Mouse (Mus musculus) hindbrain, embryonic 13.5 days (tissue): ENCODE results near the gene Nptn. TPM values are rescaled to one million over a fixed set of nuclear protein-coding genes. Genes with fewer than 3 reads are reported as not detected.
"Not testable (repeated sequence)": the region's sequence is repeated elsewhere in the genome, so short reads cannot be mapped to it uniquely, and the experiment has no call there.

ENCODE experiments used
- ATAC-seq: fragments of 200-750 bp; cut with Nextera tagmentation; 2 replicates; pipeline ENCODE4 v1.8.0; 2017; ENCODE audit warnings: moderate TSS enrichment; ENCODE audit not compliant: low FRiP score
- H3K27ac ChIP-seq: fragments of 300-500 bp; sonication (generic); 2 replicates; pipeline ENCODE4 v1.5.1; 2015; ENCODE audit warnings: inconsistent platforms, mild to moderate bottlenecking, moderate library complexity
- H3K27me3 ChIP-seq: fragments of 300-500 bp; sonication (generic); 2 replicates; pipeline ENCODE4 v1.6.1; 2015; ENCODE audit warnings: mild to moderate bottlenecking, inconsistent platforms
- H3K36me3 ChIP-seq: fragments of 300-500 bp; sonication (generic); 2 replicates; pipeline ENCODE4 v1.6.1; 2015; ENCODE audit warnings: mild to moderate bottlenecking, inconsistent platforms
- H3K4me1 ChIP-seq: fragments of 300-500 bp; sonication (generic); replicated peaks from 2 replicates; pipeline ENCODE4 v1.6.1; 2015; ENCODE audit warnings: inconsistent platforms
- H3K4me2 ChIP-seq: fragments of 300-500 bp; sonication (generic); 2 replicates; pipeline ENCODE4 v1.6.1; 2015; ENCODE audit warnings: inconsistent platforms, mild to moderate bottlenecking, moderate library complexity
- H3K4me3 ChIP-seq: fragments of 300-500 bp; sonication (generic); 2 replicates; pipeline ENCODE4 v1.5.1; 2015; ENCODE audit warnings: mild to moderate bottlenecking, inconsistent platforms
- H3K9ac ChIP-seq: fragments of 300-500 bp; sonication (generic); 2 replicates; pipeline ENCODE4 v1.6.1; 2015; ENCODE audit warnings: mild to moderate bottlenecking, inconsistent platforms
- H3K9me3 ChIP-seq: fragments of 300-500 bp; sonication (generic); 2 replicates; pipeline ENCODE4 v1.6.1; 2016; ENCODE audit warnings: inconsistent platforms
- WGBS: fragments of 180-500 bp; shearing (Covaris S2); methylation state at CpG from one replicate; pipeline ENCODE4 v1.1.7; 2015; 5-methylcytosine and 5-hydroxymethylcytosine counted together
- polyA plus RNA-seq: library from polyadenylated mRNA; unstranded; fragments of >200 nt; fragmentation: Nextera tagmentation; extraction: Ambion mirVana; gene quantifications from 2 replicates; pipeline ENCODE4 v1.2.1, GENCODE M21; 2015

The Nptn gene
- polyA plus RNA-seq, 1 experiment from 2014 or later: 140 TPM

DNA sequence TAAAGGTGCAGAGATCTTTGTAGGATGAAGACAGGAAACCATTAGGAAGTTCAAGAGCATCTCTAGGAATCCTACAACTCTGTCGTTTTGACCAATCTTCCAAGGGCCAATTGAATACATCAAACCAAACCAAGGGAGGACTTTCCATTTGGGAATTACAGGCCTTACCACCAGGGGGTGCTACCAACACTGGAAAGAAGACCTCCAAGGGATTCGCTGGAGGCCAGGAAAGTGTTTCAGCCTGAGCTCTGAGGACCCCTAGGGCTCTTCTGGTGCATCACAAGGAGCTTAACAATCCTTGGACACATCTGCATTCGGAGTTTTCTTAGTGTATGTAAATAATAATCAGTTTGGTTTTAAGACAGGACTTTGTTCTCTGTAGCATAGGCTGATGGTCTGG is 3.4 kb upstream of the Nptn start:
- Histone ChIP-seq H3K9me3 (no peaks in the 10 kb centered on the region), H3K4me3 (no peak overlapping the region), H3K4me1 (peaks cover 13% of the 10 kb centered on the region), H3K4me2 (no peak overlapping the region), H3K27ac (no peak overlapping the region), H3K9ac (no peak overlapping the region), H3K36me3 (no peaks in the 10 kb centered on the region), H3K27me3 (no peaks in the 10 kb centered on the region)
- WGBS: 27% methylated on average over 3 of the region's 3 CpGs
- no peak for ATAC-seq

DNA sequence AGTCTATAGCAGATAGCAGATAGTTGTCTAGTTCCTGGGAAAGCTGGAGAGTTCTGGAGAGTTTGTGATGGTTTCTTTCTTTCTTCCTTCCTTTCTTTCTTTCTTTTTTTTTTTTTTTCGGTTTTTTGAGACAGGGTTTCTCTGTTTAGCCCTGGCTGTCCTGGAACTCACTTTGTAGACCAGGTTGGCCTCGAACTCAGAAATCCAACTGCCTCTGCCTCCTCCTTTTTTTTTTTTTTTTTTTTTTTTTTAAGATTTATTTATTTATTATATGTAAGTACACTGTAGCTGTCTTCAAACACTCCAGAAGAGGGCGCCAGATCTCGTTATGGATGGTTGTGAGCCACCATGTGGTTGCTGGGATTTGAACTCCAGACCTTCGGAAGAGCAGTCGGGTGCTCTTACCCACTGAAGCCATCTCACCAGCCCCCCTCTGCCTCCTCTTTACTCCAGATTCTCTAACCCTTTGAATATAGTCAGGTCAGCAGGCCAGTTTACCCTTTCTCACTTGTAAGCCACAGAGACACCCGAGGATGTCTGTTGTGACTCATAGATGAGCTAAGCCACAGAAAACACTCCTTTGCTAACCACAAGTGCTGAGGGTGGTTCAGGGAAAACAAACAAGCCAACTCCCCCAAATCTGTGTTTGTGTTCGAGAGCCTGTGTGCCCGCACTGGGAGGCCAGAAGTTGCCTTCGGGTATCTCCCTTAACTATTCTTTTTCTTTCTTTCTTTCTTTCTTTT is 1.4 kb upstream of the Nptn start:
- not testable (repeated sequence) for H3K27me3 ChIP-seq, H3K27ac ChIP-seq, H3K9me3 ChIP-seq, H3K9ac ChIP-seq, H3K4me2 ChIP-seq, H3K4me3 ChIP-seq, ATAC-seq, H3K36me3 ChIP-seq
- 83% methylated on average over 10 of the region's 10 CpGs for WGBS
- peaks cover 21% of the 10 kb centered on the region for H3K4me1 ChIP-seq

DNA sequence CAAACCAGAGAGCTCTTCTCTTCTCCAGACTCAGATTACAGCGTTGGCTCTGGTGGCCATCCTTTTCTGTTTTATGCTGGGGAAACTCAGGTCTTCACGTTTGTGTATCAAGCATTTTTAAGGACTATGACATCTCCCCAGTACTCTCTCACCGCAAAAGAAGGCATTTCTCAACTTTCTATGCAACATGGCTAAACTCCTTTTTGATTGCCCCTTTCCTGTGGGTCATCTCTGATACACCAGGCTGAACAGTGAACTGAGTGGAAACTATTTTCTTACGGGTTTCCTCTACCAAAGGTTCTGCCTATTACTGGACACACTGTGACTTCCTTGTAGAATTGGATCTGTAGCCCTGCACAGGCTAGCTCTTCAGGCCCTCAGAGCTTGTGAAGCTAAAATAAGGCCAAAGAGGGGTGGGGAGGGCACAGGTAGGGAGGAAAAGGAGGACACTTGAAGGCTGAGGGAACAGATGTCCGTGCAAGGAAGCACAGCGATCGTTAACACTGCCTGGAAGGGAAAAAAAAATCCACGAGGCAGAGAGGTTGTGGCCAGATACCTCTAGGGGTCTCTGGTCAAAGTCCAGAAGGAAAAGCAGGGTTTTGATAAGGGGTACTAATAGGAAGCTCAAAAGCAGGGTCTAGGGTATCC is 633 bp upstream of the Nptn start:
- H3K9me3 ChIP-seq: no peaks in the 10 kb centered on the region
- no peaks in the 10 kb centered on the region for H3K36me3 ChIP-seq
- H3K9ac ChIP-seq: peak overlapping the region; percentile 70
- peaks cover 21% of the 10 kb centered on the region for H3K4me1 ChIP-seq
- H3K4me2 ChIP-seq: peak overlapping the region; percentile 63
- H3K27ac ChIP-seq: peak overlapping the region; percentile 89
- WGBS: 34% methylated on average over 8 of the region's 8 CpGs
- peak overlapping the region; percentile 42 for H3K4me3 ChIP-seq
- H3K27me3 ChIP-seq: no peaks in the 10 kb centered on the region
- ATAC-seq: no peak

DNA sequence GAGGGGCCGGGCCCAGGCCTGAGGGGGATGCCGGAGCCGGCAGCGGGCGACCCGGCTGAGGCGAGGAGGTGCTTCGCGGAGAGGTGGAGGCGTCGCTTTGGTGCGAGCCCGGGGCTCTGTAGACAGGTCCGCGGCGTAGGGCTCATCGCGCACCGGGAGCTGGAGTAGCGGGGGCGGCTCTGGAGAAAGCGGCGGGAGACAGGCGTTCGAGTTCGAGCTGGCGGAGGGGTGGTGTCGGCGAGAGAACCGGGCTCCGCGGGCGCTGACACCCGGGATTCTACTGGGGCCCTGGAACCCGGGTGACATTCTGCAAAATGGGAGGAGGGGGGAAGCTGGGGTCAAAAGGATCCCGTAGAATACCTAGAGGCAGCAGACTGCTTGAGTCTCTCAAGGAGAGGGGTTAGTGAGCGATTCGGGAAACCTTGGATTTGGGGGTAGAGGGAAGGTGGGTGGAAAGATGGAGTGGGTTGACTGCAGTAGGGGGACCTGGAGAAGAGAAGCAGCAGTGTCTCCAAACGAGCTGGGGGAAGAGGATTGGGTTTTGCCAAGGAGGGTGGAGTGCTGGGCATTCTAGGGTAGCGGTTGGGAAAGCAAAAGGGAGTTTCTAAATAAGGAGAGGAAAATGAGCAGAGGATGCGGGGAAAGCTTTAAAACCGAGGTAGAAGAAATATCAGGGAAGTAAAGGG is 684 bp downstream of the Nptn start:
- Histone ChIP-seq H3K9me3 (no peaks in the 10 kb centered on the region), H3K27me3 (no peaks in the 10 kb centered on the region), H3K4me3 (peak overlapping the region; percentile 89), H3K4me2 (peak overlapping the region; percentile 82), H3K4me1 (peaks cover 21% of the 10 kb centered on the region), H3K36me3 (no peaks in the 10 kb centered on the region), H3K9ac (peak overlapping the region; percentile 96), H3K27ac (peak overlapping the region; percentile 98)
- 0% methylated on average over 42 of the region's 42 CpGs for WGBS
- no peak; the same call in 1 of the 2 replicates for ATAC-seq

DNA sequence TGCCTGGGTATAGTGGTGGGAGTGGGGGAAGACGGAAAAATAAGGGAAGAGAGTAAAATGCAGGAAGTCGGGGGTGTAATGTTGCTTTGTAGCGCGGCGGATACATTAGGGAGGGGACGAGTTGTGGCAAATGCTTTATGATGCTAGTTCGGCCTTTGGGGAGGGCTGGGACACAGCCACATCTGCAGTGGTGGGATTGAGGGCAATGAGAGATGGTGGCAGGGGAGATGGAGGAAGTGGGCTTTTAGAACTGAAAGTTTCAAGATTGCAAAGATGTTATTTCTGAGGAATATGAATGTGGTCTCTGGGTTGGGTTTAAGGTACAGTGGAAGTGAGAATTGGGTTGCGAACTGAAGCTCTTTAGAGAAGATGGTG is 1.2 kb downstream of the Nptn start:
- WGBS: under 1% methylated on average over 8 of the region's 8 CpGs
- ATAC-seq: no peak

DNA sequence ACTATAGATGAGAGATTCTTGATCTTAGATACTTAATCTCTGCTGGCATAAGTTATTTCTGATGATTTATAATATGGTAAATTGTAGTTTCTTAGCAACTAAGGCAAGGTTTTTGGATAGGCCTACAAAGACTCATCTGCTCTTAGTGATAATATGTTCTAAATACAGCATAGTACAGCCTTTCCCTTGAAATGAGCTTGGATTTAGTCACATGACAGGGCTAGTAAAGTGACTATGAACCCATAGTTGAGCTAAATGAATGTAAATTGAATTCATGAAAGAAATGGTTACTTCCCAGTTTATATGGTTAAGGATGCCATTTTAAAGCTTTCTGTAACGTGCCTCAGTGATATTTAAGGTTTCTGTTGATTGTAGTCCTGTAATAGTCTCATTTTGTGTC is 2.3 kb downstream of the Nptn start:
- Histone ChIP-seq H3K4me3 (no peak overlapping the region), H3K36me3 (no peaks in the 10 kb centered on the region), H3K27ac (no peak overlapping the region), H3K4me1 (peaks cover 21% of the 10 kb centered on the region), H3K9ac (no peak overlapping the region), H3K27me3 (no peaks in the 10 kb centered on the region), H3K4me2 (peak overlapping the region; percentile 82), H3K9me3 (no peaks in the 10 kb centered on the region)
- WGBS: 87% methylated on average over 1 of the region's 1 CpGs
- no peak for ATAC-seq

More for the DNA sequence above, 1.2 kb downstream of the Nptn start:
- H3K4me1 ChIP-seq: peaks cover 21% of the 10 kb centered on the region
- no peaks in the 10 kb centered on the region for H3K27me3 ChIP-seq
- H3K27ac ChIP-seq: peak overlapping the region; percentile 98
- peak overlapping the region; percentile 96 for H3K9ac ChIP-seq
- H3K4me3 ChIP-seq: peak overlapping the region; percentile 89
- no peaks in the 10 kb centered on the region for H3K9me3 ChIP-seq
- peak overlapping the region; percentile 82 for H3K4me2 ChIP-seq
- no peaks in the 10 kb centered on the region for H3K36me3 ChIP-seq

DNA sequence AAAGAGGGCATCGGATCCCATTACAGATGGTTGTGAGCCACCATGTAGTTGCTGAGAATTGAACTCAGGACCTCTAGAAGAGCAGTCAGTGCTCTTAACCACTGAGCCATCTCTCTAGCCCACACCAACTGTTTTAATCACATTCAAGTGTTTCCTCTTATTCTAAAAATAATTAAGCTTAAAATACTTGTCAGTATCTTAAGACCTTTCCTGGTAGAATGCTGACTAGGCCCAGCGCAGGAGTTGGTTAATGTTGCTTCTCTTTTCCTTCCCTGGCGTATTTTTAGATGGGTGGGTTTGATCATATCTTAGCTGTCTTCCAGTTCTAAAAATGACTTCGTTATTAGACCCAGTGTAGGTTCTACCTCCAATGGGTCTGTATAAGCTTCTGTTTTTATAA is 6.6 kb downstream of the Nptn start:
- ATAC-seq: no peak
- Histone ChIP-seq H3K4me3 (no peak overlapping the region), H3K9me3 (no peaks in the 10 kb centered on the region), H3K27me3 (no peaks in the 10 kb centered on the region), H3K4me1 (peaks cover 13% of the 10 kb centered on the region), H3K36me3 (no peaks in the 10 kb centered on the region), H3K4me2 (no peak overlapping the region), H3K9ac (no peak overlapping the region), H3K27ac (no peak overlapping the region)
- 92% methylated on average over 4 of the region's 4 CpGs for WGBS

DNA sequence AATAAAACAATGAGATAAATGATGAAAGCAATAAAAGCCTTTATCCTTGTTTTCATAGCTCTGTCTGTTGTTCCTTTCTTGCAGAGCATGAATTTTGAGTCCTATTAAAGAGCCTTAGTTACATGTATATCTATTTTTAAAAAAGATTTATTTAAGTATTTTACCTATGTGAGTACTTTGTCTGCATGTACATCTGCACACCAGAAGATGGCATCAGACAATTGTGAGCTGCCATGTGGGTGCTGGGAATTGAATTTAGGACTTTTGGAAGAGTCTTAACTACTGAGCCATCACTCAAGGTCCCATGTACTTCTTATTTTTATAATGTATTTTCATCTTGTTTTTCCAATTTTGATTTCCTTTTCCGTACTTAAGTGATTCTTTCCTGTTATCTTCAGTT is 13.3 kb downstream of the Nptn start:
- H3K4me3 ChIP-seq: no peak overlapping the region
- ATAC-seq: no peak
- no peak overlapping the region for H3K9ac ChIP-seq
- WGBS: 100% methylated on average over 1 of the region's 1 CpGs
- H3K27ac ChIP-seq: no peak overlapping the region
- H3K4me1 ChIP-seq: peaks cover 5% of the 10 kb centered on the region; the same call in 1 of the 2 replicates
- no peaks in the 10 kb centered on the region for H3K9me3 ChIP-seq
- no peaks in the 10 kb centered on the region for H3K36me3 ChIP-seq
- H3K27me3 ChIP-seq: no peaks in the 10 kb centered on the region
- no peak overlapping the region for H3K4me2 ChIP-seq

DNA sequence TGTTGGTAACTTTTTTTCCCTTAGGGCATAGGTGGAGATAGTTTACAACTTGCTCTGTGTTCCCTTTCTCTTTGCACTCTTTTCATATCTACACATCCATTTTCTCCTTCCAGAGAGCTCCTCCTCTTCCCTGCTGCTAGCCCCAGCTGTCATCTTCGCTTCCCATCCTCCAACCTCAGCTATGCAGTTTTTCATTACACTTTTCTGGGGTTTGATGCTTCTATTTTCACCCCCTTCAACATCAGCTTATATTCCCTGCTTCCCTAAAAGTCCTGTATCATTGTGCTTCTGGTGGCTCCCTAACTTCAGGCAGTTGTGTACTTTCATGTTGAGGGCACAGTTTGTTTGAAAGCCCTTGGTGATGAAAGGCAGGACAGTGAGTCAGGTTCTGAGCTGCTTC is 31.8 kb downstream of the Nptn start:
- H3K4me3 ChIP-seq: no peak overlapping the region
- H3K27me3 ChIP-seq: no peaks in the 10 kb centered on the region
- H3K4me1 ChIP-seq: peaks cover 10% of the 10 kb centered on the region; the same call in 1 of the 2 replicates
- no peaks in the 10 kb centered on the region for H3K9me3 ChIP-seq
- no peak overlapping the region for H3K27ac ChIP-seq
- H3K9ac ChIP-seq: no peak overlapping the region
- WGBS: 88% methylated on average over 1 of the region's 1 CpGs
- ATAC-seq: no peak
- H3K4me2 ChIP-seq: no peak overlapping the region
- H3K36me3 ChIP-seq: no peaks in the 10 kb centered on the region

DNA sequence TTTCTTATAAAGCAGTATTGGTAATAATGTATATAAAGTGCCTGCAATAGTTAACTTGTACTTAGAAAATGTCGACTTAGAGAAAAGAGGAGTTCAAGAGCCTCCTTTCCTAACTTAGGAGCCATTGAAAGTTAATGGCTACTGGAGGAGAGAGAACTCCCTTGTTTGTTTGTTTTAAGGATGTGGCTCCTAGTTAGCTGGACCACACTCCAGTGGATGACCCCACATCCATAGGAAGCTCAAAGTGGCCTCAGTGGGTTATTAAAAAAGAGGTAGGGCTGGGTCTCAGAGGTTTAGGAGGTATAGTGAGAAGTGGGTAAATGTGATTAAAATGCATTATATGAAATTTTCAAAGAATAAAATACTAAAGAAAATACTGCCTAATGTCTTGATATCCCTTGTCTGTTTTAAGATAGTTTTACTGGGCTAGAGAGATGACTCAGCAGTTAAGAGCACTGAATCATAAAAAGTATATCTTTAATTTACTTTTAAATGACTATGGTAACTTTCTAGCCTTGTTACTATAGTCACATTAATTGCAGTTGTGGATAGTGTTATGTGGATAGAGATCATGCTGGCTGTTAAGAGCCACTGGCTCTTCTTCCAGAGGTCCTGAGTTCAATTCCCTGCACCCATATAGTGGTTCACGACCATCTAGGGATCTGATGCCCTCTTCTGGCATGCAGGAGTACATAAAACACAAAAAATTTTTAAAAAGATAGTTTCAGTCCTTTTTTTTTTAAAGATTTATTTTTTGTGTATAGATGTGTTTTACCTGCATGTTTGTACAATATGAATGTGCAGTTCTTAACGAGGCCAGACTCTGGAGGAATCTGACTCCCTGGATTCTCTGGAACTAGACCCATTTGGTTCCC is 33.3 kb downstream of the Nptn start:
- no peaks in the 10 kb centered on the region for H3K36me3 ChIP-seq
- ATAC-seq: no peak
- 88% methylated on average over 3 of the region's 3 CpGs for WGBS
- no peak overlapping the region for H3K9ac ChIP-seq
- no peak overlapping the region for H3K4me2 ChIP-seq
- H3K4me1 ChIP-seq: peaks cover 10% of the 10 kb centered on the region; the same call in 1 of the 2 replicates
- no peak overlapping the region for H3K4me3 ChIP-seq
- H3K27ac ChIP-seq: no peak overlapping the region
- no peaks in the 10 kb centered on the region for H3K27me3 ChIP-seq
- H3K9me3 ChIP-seq: no peaks in the 10 kb centered on the region

DNA sequence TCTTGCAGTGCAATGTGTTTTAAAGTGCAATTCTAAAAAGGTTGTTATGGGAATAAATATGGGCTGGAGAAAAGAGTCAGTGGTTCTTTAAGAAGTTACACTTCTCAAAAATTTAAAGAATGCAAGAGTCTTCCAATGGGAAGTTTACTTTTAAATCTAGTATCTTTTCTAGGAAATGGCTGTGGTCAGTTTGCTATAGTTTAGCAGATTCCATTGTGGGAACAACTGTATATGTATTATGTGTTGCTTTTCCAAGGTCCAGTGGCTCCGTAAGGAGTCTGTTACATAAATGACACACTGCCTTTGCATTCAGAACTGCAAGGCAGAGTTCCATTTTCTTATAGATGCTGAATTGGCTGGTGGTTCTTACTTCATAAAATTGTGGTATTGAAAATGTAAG is 41.0 kb downstream of the Nptn start:
- H3K9me3 ChIP-seq: no peaks in the 10 kb centered on the region
- peaks cover 2% of the 10 kb centered on the region; the same call in 1 of the 2 replicates for H3K4me1 ChIP-seq
- peaks cover 10% of the 10 kb centered on the region for H3K36me3 ChIP-seq
- no peaks in the 10 kb centered on the region for H3K27me3 ChIP-seq
- H3K27ac ChIP-seq: no peak overlapping the region
- ATAC-seq: no peak
- WGBS: 85% methylated on average over 1 of the region's 1 CpGs
- no peak overlapping the region for H3K9ac ChIP-seq
- H3K4me2 ChIP-seq: no peak overlapping the region
- H3K4me3 ChIP-seq: no peak overlapping the region

DNA sequence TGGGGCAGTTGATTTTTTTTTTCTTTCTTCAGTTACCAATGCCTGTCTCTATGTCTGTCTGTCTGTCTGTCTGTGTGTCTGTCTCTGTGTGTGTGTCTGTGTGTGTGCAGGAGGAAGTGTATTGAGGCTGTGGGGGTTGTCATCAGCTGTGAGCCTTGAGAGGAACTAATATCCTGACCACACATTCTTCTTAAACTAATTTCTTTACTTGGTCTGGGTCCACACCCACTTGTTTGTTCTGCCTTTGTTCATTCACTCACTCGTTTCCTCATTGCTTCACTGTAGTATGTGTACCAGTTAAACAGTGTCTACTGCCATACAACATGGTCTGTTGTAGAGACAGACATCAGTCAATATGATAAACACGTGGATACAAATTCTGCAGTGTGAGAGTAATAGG is 45.2 kb downstream of the Nptn start:
- Histone ChIP-seq H3K36me3 (peaks cover 37% of the 10 kb centered on the region), H3K27me3 (no peaks in the 10 kb centered on the region), H3K4me1 (no peaks in the 10 kb centered on the region), H3K9ac (no peak overlapping the region), H3K27ac (no peak overlapping the region), H3K4me2 (no peak overlapping the region), H3K9me3 (no peaks in the 10 kb centered on the region), H3K4me3 (no peak overlapping the region)
- ATAC-seq: no peak
- 84% methylated on average over 2 of the region's 2 CpGs for WGBS
